Mouse (Mus musculus) brain, embryonic 14.5 days (tissue): ENCODE data around the gene Satb2.

Experiments used
- CTCF ChIP-seq: fragments of 200-500 bp; IDR thresholded peaks from 2 replicates; pipeline ENCODE4 v1.5.1; 2012; ENCODE audit warnings: inconsistent platforms, mild to moderate bottlenecking, moderate library complexity, borderline replicate concordance; ENCODE audit not compliant: insufficient read depth, insufficient read length; ENCODE audit errors: extremely low read depth
- POLR2A ChIP-seq: fragments of 200-500 bp; IDR thresholded peaks from 2 replicates; pipeline ENCODE4 v1.6.1; 2012; ENCODE audit warnings: mild to moderate bottlenecking, inconsistent platforms, borderline replicate concordance; ENCODE audit not compliant: poor library complexity, insufficient read depth, insufficient read length, severe bottlenecking; ENCODE audit errors: extremely low read depth

- TF ChIP-seq POLR2A (no peak), CTCF (no peak)
These were observed 35.4 kb upstream of the Satb2 start for GRCm38 (mm10) chr1:57013856-57014255.
